Mouse (Mus musculus) liver, adult 2 months (tissue): ENCODE measurements around the gene Adamts7.

Experiments used
- CTCF ChIP-seq: fragments of 200-500 bp; IDR thresholded peaks from 2 replicates; pipeline ENCODE4 v1.5.1; 2011; ENCODE audit warnings: low read depth, low read length, control low read depth
- POLR2A ChIP-seq: fragments of 200-500 bp; IDR thresholded peaks from 2 replicates; pipeline ENCODE4 v1.6.1; 2011; ENCODE audit warnings: low read length, control low read depth; ENCODE audit not compliant: insufficient read depth; ENCODE audit errors: extremely low read depth

GRCm38 (mm10) chr9:90233906-90234419, 71.1 kb downstream of the Adamts7 start:
- TF ChIP-seq CTCF (no peak), POLR2A (no peak)
